Mouse (Mus musculus) c-Kit-positive CD71-positive TER-119-positive erythroid progenitor cells, embryonic 14.5 days (primary cell): Measurements from ENCODE around the gene Clp1.
A peak's percentile ranks its signal among the peaks of the same experiment; 100 is the strongest.
"Not testable (repeated sequence)": the region's sequence is repeated elsewhere in the genome, so short reads cannot be mapped to it uniquely, and the experiment has no call there.

ENCODE experiments used
- DNase-seq: peaks from one replicate; pipeline ENCODE4 v3.0.0-alpha.2; 2013; ENCODE audit warnings: low spot score

The Clp1 gene

DNA sequence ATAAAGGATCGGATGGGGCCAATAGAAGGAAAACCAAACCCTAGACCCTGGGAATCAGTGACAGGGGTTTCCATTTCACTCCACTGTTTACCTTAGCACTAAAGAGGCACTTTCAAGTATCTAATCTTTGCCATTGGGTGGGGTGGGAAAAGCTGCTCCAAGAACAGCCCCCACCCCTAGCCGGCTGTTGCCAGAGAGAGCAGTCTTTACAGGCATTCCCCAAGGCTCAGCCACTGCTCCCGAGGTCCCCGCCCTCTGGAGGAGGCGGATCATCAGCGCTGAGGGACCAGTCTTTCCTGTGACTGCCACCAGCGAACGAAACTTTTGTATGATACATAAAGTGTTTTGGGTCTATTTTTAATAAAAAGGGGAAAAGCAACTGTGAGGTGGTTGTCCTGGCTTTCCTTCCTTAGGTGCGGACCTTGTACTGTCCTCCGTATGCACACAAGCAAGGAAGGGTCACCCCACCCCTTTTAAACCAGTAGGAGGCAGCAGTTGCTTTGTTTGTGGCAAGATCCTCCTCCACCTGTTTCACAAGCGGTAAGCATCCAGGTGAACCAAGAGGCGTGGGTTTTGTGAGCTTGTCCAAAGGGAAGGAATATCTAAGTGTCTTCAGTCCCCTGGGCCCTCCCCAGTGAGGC lies 11.2 kb upstream of the Clp1 start:
- no peak for DNase-seq

DNA sequence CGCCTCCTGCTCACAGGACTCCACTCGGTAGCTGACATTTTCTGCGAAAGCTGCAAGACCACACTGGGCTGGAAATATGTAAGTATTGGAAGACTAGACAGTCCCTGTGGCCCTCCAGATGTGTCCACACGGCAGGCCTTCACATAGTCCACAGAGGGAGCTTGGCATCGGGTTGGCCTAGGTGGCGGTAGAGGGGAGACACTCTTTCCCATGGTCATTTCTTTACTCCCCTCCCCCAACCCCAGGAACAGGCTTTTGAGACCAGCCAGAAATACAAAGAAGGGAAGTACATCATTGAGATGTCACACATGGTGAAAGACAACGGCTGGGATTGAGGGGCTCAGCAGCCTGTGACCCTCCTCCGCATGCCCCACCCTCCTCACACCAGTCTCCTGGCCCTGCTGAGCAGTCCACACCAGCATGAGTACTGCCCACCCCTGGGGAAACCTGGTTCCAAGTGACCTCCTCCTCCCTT lies 10.3 kb upstream of the Clp1 start:
- no peak for DNase-seq

DNA sequence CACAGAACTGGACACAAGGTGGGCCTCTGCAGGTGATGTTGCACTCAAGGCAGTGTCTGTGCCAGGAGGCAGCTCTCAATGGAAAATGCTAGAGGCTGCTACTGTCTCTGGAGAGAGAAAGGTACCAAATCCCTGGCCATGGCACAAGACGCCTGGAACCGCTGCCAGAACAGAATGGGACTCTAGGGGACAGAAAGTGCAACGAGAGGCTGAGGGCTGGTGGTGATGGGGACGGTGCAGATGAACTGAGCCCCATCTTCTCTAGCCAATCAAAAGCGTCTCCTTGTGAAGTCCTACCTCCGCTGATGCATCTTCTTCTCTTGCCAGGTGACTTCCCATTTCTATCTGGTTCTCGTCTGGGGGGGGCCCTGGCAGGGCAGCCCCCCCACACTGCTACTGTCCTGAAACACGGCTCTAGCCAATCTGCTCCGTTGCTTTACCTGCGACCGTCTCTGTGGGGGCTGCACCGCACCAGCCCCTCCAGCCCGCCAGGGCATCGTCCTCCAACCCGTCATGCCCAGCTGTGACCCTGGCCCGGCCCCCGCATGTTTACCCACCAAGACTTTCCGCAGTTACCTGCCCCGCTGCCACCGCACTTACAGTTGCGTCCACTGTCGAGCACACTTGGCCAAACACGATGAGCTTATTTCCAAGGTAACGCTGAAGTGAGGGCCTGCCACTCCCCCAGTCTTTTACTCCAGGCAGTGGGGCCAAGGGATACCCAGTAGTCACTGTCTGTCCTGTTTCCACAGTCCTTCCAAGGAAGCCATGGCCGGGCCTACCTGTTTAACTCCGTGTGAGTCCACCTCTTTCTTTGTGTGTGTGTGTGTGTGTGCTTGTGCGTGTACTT lies 9.4 kb upstream of the Clp1 start:
- DNase-seq = no peak

DNA sequence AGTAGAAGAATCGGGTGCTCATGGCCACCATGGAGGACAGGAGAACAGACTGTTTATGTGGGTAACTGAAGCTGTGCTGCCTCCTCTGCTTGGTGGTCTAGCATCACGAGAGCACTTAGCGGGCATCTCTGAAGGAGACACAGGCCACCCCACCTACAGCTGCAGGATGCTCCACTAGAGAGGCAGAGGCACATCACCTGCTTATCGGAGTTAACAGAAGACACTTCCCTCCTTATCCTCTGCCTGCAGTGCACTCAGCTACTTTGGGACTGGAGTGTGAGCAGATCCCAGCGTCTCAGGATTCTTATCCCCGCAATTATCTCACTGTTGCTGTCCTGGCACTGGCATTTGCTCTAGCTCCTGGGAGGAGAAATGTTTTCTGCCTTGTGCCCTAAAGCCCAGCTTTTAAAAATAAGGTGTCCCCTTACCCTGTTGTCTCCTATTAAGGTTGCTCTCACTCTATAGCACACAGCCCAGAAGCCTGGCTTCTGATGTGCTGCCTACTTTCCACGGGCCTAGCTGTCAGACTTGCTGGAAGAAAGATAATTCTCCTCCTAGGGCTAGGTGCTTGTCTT lies 8.3 kb upstream of the Clp1 start:
- DNase-seq = peak; percentile 94

DNA sequence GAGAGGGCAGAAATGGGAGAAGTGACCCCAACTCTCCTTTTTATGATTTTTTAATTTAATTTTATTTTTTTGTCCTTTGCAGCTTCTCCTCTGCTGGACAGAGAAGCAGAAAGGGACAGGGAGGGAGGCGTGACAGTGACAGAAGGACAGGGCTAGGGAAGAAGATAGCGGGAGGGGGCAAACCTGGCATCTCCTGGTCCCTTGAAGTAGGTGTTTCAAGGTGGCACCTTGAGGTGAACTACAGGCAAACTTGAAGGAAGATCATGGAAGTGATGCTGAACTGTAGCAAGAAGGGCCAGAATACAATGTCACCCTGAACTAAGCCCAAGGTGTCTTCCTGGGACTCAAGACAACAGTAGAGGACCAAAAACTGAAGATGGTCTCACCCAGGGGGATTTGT lies 7.8 kb upstream of the Clp1 start:
- no peak for DNase-seq

DNA sequence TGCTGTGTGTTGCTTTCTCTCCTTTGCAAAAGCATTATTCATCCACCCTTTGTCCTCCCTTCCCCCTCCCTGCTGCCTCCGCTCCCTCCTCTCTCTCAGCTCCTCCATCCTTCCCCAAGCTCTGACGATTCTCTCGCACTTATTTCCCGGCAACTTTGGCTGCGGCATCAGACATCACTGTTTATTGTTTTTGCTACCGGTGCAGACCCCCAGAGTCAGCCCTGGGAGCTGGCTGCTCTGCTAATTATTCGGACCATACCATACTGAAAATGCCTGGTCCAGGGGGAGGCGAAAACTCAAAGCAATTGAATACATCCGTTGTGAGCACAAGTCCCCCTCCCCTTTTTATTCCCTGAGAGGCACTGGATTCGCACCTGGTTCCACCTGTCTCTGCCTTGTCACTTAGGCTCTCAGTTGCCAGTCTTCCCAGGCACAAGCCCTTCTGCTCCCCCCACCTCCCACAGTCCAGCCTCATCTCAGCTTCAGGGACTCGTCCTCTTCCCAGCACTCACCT lies 7.3 kb upstream of the Clp1 start:
- no peak for DNase-seq

DNA sequence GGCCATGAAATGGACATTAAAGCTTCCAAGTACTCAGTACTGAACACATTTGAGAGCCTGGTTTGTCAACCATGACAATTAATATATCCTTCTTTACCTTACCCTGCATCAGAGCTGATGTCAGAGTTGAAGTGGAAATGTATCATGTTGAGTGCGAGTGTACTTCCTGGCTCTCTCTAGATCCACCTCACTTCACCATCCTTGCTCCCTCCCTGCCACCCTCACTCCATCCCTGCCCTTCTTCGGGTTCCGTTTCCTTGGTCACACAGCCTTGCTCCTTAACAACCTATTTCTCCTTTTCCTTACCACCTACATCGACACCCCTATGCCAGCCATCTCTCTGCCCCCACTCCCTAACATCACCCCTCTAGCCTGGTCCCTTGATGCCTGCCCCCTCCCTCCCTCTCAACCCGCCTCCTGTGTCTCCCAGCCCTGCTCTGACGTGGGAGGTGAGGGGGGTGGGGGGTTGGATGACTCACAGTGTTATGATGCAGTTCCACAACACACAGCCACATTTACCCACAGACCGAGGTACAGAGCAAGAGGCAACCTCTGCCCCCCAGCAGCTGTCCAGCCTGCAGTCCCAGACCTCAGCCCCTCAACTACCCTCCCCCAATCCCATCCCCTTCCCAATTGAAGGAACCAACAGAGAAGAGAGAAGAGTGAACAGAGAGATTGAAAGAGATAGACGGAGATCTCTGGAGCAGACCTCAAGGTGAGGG lies 6.6 kb upstream of the Clp1 start, which contains the start of gene Ypel4:
Gene Ypel4 (plus strand): TSS at position 480 of the 722 bp plus-strand sequence.
- DNase-seq = no peak

DNA sequence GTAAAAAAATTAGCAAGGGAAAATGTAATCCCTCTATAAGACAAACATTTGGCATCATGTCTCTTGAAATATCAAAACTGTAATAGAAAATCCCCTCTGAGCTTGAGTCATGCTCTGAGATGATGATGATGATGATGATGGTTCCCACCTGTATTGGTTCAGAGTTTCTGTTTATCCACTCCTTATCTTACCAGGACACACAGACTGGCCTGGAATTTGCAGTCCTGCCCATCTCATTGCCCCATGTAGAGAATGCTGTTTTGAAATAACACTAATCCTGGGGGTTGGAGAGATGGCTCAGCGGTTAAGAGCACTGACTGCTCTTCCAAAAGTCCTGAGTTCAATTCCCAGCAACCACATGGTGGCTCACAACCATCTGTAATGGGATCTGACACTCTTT lies 5.2 kb upstream of the Clp1 start:
- no peak for DNase-seq

DNA sequence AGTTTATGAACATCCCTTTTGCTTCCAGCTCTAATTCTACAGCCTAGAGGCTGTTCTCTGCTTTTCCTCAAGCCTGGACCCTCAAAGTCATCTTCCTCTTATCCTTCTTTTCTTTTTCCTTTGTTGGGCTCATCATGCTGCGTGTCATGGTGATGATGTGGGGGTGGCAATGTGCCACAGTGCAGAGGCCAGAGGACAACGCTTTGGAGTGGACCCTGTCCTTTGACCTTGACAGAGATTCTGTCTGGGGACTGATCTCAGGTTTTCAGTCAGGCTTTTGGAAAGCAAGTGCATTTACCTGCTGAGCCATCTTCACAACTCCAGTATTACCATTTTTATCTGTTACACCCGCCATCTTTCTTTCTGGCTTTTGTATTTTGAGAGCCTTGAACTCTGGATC lies 4.1 kb upstream of the Clp1 start:
- no peak for DNase-seq

DNA sequence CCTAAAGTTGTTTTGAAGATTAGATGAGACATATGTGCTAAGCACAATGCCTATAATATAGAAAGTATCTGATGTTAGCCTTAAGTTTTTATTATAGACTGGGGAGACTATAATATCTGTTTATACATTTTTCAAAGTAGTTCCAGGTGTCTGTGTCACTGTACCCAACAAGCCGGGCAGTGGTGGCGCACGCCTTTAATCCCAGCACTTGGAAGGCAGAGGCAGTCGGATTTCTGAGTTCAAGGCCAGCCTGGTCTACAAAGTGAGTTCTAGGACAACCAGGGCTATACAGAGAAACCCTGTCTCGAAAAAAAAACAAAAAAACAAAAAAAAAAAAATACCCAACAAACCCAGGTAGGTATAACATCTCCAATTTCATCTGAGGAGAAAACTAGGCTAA lies 1.0 kb upstream of the Clp1 start:
- DNase-seq = not testable (repeated sequence)

DNA sequence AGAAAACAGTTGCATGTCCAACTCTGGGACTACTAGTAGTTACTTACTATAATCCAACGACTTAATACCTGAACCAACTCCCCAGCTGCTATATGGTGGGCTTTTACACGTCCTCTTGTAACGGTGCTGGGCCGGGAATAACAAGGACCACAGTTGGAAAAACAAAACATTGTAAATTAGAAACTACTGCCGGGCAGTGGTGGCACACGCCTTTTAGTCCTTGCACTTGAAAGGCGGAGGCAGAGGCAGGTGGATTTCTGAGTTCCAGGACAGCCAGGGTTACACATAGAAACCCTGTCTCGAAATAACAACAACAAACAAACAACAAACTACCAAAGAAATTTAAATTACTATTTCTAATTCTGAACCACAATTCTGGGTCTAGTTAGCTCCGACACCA lies 434 bp downstream of the Clp1 start:
- no peak for DNase-seq

DNA sequence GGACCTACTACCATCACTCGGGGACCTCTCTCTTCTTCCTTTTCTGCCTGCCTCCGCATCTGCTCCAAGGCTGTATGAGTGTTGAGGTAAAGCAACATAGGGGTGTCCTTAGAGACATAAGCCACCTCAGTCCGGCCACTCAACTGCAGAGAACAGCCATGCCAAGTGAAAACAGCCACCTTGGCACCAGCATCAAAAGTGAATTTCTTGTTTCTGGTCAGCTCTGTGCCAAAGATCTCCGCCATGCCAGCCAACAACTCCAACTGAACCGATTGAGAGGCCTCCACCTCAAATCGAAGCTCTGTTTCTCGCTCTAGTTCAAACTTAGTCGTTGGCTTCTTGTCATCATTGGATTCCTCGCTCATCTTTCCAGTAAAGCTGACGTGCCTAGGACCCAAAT lies 1.4 kb downstream of the Clp1 start:
- DNase-seq = no peak

DNA sequence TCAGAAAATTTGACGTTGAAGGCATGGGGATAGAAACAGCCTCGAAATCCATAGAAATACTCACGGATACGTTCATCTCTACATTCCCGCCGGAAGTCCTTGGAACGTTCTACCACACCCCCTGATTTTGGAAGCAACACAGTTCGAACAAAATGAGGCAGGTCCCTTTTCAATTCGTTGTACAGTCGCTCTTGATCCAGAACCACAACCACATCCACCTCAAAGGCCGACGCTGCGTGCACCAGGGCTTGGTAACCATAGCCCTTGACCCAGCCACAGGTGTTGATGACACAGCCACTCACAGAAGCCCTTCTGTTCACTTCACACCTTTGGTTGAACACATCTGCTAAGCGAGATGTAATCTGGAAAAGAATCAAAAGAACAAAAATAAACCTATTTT lies 3.3 kb downstream of the Clp1 start:
- DNase-seq = no peak

DNA sequence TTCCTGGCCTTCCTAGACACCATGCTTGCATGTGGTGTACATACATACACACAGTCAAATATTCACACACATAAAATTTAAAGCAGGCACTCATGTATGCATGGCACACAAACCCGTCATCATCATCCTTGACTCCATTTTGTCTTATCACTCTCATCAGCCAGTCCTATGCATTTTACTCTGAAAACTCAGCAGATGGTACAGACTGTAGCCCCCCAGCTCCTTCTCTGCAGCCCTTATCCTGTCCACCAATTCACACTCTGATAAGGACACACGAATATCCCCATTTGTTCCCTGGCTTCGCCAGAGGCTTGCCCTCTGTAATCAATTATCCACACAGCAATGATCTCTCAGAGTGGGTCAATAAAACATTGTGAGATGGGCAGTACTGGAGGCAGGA lies 6.0 kb downstream of the Clp1 start:
- DNase-seq = no peak

DNA sequence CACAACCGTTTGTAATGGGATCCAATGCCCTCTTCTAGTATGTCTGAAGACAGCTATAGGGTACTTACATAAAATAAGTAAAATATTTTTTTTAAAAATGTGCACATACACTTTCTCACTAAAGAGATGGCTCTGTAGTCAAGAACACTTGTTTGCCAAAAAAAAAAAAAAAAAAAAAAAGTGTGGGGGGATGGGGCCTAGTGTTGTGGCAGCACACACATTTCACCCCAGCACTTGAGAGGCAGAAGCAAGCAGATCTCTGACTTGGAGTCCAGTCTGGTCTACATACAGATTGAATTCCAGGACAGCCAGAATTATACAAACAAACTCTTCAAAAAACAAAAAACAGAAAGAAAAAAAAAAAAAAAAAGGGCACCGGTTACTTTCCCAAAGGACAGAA lies 6.4 kb downstream of the Clp1 start:
- no peak for DNase-seq

DNA sequence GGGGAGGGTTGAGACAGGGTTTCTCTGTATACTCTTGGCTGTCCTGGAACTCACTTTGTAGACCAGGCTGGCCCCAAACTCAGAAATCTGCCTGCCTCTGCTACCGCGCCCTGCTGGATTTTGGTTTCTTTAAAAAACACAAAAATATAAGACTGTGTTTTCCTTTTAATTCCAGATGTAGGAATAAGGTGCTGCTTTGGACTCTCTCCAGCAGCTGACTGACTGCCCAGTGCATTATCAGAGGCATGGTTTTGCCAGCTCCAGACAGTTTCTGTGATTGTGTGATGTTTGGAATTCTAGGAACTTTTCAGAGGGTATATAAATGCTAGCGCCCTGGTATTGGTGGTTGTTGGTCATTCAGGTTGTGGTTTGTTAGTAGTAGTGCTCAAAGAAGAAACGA lies 9.8 kb downstream of the Clp1 start:
- no peak for DNase-seq

DNA sequence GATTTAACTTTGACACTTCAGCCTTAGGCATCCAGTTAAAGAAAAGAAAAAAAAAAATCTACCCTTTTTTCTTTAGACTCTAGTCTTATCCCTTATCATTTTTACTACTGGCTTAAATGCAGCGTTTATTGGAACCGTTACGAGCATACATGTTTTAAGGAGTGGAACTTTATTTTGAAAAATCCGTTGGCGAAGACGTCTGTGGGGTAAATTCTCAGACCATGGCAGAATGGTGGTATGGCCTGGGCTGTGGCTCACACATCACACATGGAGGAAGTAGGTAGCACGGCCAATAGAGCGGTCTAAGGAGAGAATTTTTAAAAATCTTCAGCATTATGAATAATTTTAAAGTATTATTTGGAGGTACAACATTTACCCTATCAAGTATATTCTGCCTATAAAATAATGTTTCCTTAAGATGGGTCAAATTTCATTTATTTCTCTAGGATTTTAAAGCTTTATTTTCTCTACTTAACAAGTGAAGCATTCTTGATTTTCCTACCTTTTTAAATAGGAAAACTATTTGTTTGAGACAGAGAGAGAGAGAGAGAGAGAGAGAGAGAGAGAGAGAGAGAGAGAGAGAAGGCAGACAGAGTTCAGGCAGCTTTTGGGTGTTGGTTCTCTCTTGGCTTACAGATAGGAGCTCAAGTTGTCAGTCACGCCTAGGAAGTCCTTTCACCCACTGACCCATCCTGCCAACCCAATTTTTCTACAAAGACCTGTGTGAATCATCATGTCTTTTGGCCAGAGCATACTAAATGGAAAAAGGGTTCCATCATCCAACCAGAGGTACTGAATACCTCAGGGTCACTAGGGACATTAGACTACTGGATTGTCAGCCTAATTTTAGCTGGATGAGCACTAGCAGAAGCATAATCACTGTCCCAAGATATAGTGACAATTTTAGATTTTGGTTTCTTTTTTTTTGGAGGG lies 10.5 kb downstream of the Clp1 start:
- DNase-seq = no peak

DNA sequence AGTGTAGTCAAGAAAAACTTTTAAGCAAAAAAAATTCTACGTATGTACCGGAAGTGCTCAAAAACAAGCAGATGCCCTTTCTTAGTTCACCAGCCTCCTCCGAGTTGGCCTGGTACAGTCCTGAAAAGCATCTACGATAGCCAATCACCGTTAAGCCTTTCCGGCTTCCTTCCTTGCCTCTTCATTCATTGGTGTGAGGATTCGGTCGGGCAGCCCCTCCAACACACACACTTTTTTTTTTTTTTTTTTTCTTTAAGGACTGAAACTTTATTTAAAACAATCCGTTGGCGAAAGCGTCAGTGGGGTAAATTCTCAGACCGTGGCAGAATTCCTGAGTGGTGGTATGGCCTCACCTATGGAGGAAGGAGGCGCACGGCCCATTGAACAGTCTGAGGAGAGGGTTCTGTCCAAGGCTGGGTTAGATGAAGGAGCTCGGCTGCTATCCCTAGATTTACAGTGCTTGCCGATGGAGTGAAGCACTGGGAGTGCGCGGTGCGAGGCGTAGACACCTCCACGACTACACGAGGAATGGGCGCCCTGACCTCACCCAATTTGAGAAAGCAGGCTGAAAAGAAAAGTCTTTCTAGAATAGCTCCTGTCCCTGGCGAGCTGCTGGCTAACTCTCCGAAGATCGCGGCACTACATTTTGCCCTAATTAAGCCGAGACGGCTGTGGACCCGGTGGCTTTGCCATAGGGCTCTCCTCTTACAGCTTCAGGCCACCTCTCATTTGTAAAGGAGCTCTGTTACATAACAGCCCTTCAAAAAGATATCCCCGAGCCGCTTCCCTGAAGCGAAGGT lies 11.4 kb downstream of the Clp1 start:
- DNase-seq = peak; percentile 94

DNA sequence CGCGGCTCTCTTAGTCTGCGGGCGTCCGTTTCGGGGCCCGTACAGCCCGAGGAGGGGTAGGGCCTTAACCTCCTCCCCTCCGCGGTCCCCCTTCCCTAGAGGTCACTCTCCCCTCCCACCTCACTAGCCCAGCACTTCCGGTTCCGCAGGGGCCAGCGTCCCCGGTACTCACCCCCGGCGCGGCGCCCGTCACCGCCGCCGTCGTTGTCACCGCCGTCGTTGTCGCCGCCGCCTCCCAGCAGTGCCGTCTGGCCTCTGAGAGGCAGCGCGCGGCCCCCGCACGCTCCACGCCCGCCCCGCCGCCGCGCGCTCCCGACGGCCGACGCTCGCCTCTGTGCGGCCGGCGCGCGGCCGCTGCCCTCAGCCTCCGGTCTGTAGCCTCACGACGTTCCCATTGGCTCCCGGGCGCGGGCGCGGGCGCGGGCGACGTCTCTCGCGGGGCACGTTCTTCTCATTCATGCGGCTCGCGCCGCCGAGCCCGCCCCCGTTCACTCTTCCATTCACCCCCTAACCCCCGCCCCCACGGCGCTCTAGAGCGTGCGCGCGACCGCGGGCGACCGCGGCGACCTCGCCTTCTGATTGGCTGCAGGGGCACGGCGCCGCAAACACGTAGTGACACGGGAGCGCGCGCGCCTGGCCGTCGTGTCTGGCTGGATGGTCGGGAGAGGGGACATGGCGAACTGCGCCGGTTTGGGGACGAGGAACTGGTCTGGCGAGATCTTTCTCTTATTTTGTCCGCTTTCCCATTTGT lies 12.2 kb downstream of the Clp1 start, which contains the start of gene Zdhhc5:
Gene Zdhhc5 (minus strand): TSS at position 370 of the 751 bp plus-strand sequence.
- DNase-seq = peak; percentile 97

DNA sequence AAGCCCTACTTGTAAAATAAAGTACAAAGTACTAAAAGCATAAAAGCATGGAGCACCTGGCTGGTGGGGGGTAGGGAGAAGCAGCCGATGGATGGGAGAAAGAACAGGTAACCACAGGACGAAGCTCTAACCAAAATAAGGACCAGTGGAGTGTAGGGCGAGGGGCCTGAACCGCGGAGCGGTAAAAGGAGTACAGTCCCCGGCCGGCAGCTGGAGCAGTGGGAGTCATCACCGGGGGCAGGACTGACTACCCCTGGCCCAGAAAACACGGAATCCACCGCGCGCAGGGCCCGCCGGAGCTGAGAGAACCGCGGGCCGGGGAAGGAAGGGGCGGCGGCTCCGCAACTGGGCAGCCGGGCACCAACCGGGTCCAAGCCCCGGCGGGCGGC lies 12.7 kb downstream of the Clp1 start:
- no peak for DNase-seq
